In the genomic region with DNA sequence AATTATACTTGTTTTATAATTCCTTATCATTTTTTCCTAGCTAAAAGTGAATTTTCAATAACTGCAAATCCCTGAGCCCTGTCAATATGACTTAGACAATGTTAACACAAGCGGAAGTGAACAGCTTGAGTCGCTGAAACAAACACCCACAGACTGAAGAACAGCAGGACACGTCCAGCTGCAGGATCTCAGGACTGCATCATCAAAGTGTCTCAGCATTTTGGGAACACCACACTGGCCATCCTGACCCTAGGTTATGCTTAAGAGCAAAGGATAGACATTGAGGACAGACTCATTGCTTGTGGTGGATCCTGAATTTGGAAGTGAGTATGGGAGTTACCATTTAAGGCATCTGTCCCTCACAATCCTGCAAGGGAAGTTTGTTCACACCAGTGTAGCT, we compare ENCODE assay signal across 23 mouse cellular contexts. TPM values are rescaled to one million over a fixed set of nuclear protein-coding genes. Genes with fewer than 3 reads are reported as not detected.
DNase-seq lines count a peak whose midpoint lies in the region; ATAC-seq and TF ChIP-seq lines count a peak whose summit lies in the region.
"Had no signal": no experiment of that assay in that cellular context is flagged by ENCODE, and none has a peak within 500 bp of the region (broad histone marks: within the 10 kb centered on the region; RNA-seq: fewer than 3 reads in every experiment).

No protein-coding gene starts in this region.

- no peaks in the 10 kb centered on the region for H3K9me3 ChIP-seq in lung, embryonic 16.5 days (ENCODE audit: control insufficient read depth, low read length)
- H3K9me3 ChIP-seq: embryonic facial prominence, embryonic 15.5 days; forebrain, embryonic 10.5 days; limb, embryonic 12.5 days; liver, embryonic 12.5 days; neural tube, embryonic 12.5 days had no signal

- peak overlapping the region; percentile 6; the same call in 1 of the 2 replicates for H3K27ac ChIP-seq in kidney, adult 2 months (ENCODE audit: insufficient read depth, low read depth, low read length)
- H3K27ac ChIP-seq in lung, embryonic 16.5 days (ENCODE audit: low read length): no peak overlapping the region
- H3K27ac ChIP-seq: embryonic facial prominence, embryonic 15.5 days; forebrain, embryonic 10.5 days; limb, embryonic 12.5 days; liver, embryonic 12.5 days; macrophage; neural tube, embryonic 12.5 days had no signal

- H3K79me2 ChIP-seq in myocyte (ENCODE audit: control insufficient read depth, insufficient read depth): no peaks in the 10 kb centered on the region

- no peak overlapping the region for H3ac ChIP-seq in myocyte (ENCODE audit: control insufficient read depth, insufficient read length)

- no peak for TF ChIP-seq CTCF in kidney, adult 2 months (conservative IDR thresholded peaks at IDR 0.05; ENCODE audit: insufficient read depth, insufficient read length, low read depth, low read length)

- no peak for TF ChIP-seq POLR2A in kidney, adult 2 months (IDR thresholded peaks at IDR 0.05; ENCODE audit: low read depth, low read length)
- TF ChIP-seq POLR2A in myocyte (IDR thresholded peaks at IDR 0.05; ENCODE audit: insufficient read length, low read depth): no peak

- no peaks in the 10 kb centered on the region for H3K4me1 ChIP-seq in kidney, adult 2 months (ENCODE audit: control insufficient read depth, insufficient read depth, low read length)
- peaks cover 15% of the 10 kb centered on the region for H3K4me1 ChIP-seq in lung, embryonic 16.5 days (replicated peaks; ENCODE audit: control insufficient read depth, insufficient read depth, low read length)
- H3K4me1 ChIP-seq: embryonic facial prominence, embryonic 15.5 days; limb, embryonic 12.5 days; liver, embryonic 12.5 days had no signal

- H3K9ac ChIP-seq in lung, embryonic 16.5 days (ENCODE audit: low read length): no peak overlapping the region
- H3K9ac ChIP-seq: embryonic facial prominence, embryonic 15.5 days; forebrain, postnatal 0 days; limb, embryonic 12.5 days; liver, embryonic 12.5 days; neural tube, embryonic 12.5 days had no signal

- no peak overlapping the region for H3K4me2 ChIP-seq in lung, embryonic 16.5 days (ENCODE audit: low read depth, low read length)
- H3K4me2 ChIP-seq in myocyte (ENCODE audit: low read depth): peak overlapping the region; percentile 48
- H3K4me2 ChIP-seq: embryonic facial prominence, embryonic 15.5 days; limb, embryonic 12.5 days; liver, embryonic 12.5 days; midbrain, embryonic 11.5 days; neural tube, embryonic 12.5 days had no signal

- no peaks in the 10 kb centered on the region for H3K36me3 ChIP-seq in kidney, adult 2 months (ENCODE audit: control insufficient read depth, insufficient read depth, low read length)
- H3K36me3 ChIP-seq in lung, embryonic 16.5 days (ENCODE audit: control insufficient read depth, insufficient read depth, low read length): no peaks in the 10 kb centered on the region
- no peaks in the 10 kb centered on the region for H3K36me3 ChIP-seq in myocyte (ENCODE audit: control insufficient read depth, insufficient read depth)
- H3K36me3 ChIP-seq: embryonic facial prominence, embryonic 15.5 days; forebrain, embryonic 10.5 days; limb, embryonic 12.5 days; liver, embryonic 12.5 days; neural tube, embryonic 12.5 days had no signal

- DNase-seq in kidney, adult 2 months: peak; percentile 33
- DNase-seq in kidney, adult 9 months: no peak
- peak; percentile 38 for DNase-seq in retina, postnatal 1 day
- DNase-seq in retina, embryonic 14.5 days (ENCODE audit: low spot score): no peak
- DNase-seq in frontal cortex, postnatal 36 days (ENCODE audit: low spot score in 2 of 2): no peak
- DNase-seq in heart, postnatal 4 days: no peak
- DNase-seq: adrenal gland, postnatal 25 days; cerebellum, adult 18-20 months; cerebellum, postnatal 36 days; forebrain, postnatal 0 days had no signal

- no peaks in the 10 kb centered on the region for H3K27me3 ChIP-seq in kidney, adult 2 months (replicated peaks; ENCODE audit: control insufficient read depth, insufficient read depth, low read length)
- H3K27me3 ChIP-seq in lung, embryonic 16.5 days (ENCODE audit: control insufficient read depth, insufficient read depth, low read depth, low read length): no peaks in the 10 kb centered on the region
- H3K27me3 ChIP-seq in myocyte (ENCODE audit: control insufficient read depth, insufficient read depth, insufficient read length): no peaks in the 10 kb centered on the region
- H3K27me3 ChIP-seq: embryonic facial prominence, embryonic 15.5 days; limb, embryonic 12.5 days; liver, embryonic 12.5 days; neural tube, embryonic 12.5 days had no signal

- WGBS in kidney, adult 2 months: 59% methylated on average over 3 of the region's 3 CpGs
- WGBS in lung, embryonic 16.5 days: 49% methylated on average over 3 of the region's 3 CpGs

- ATAC-seq in lung, embryonic 16.5 days (ENCODE audit: low read depth): peak; percentile 72
- ATAC-seq: forebrain, postnatal 0 days; hindbrain, embryonic 16.5 days; intestine, embryonic 16.5 days; liver, embryonic 12.5 days had no signal

- H3K4me3 ChIP-seq in kidney, adult 2 months (ENCODE audit: insufficient read depth, low read depth, low read length): no peak overlapping the region
- H3K4me3 ChIP-seq in lung, embryonic 16.5 days (ENCODE audit: low read length): no peak overlapping the region
- H3K4me3 ChIP-seq in myocyte: no peak overlapping the region
- H3K4me3 ChIP-seq: embryonic facial prominence, embryonic 15.5 days; forebrain, embryonic 10.5 days; limb, embryonic 12.5 days; liver, embryonic 12.5 days; neural tube, embryonic 12.5 days had no signal

TF ChIP-seq in myocyte, 11 proteins besides CTCF, POLR2A, EP300 and RAD21:
- no peak for TF ChIP-seq POLR2AphosphoS2 (IDR thresholded peaks at IDR 0.05; ENCODE audit: insufficient read length, low read depth)
- no peak for TF ChIP-seq REST (IDR thresholded peaks at IDR 0.05; ENCODE audit: insufficient read depth, insufficient read length)
- no peak for TF ChIP-seq MYOG (IDR thresholded peaks at IDR 0.05; ENCODE audit: control insufficient read depth in 1 of 3, insufficient read depth in 1 of 3, insufficient read length in 2 of 3, low read depth in 2 of 3)
- no peak for TF ChIP-seq SRF (IDR thresholded peaks at IDR 0.05; ENCODE audit: control insufficient read depth, insufficient read length, low read depth)
- TF ChIP-seq MAX (IDR thresholded peaks at IDR 0.05; ENCODE audit: low read depth): no peak
- TF ChIP-seq TCF12 (IDR thresholded peaks at IDR 0.05; ENCODE audit: insufficient read depth, poor library complexity, severe bottlenecking): no peak
- TF ChIP-seq USF1 (IDR thresholded peaks at IDR 0.05; ENCODE audit: low read depth): no peak

RNA-seq across cellular contexts. Expression of a gene that starts 25.4 kb away (rescaled TPM):
- polyA plus RNA-seq in kidney, adult 2 months (2012; rRNA removed): 16.0 and 17.4 TPM in 2 replicates
- polyA plus RNA-seq in lung, embryonic 16.5 days (2015; fragmentation: Nextera tagmentation; extraction: Ambion mirVana): 3.3 and 3.6 TPM in 2 replicates
- 2.7 TPM for polyA plus RNA-seq in myocyte (2012; fragmentation: generic; extraction: Trizol)
- under 1 TPM; 0.14 to 0.20 TPM for total RNA-seq in heart, postnatal 4 days (2021)
- total RNA-seq: granulocyte monocyte progenitor cell, adult 5-6 weeks; hematopoietic stem cell, adult 5-6 weeks had no signal
- polyA plus RNA-seq: macrophage had no signal

Comparison
In these comparisons a context has a peak if more than half of its experiments do, and no peak if none do; other contexts are left out.
1. DNase-seq: peak in kidney, adult 2 months (single experiment) and retina, postnatal 1 day (single experiment); none in kidney, adult 9 months (single experiment), retina, embryonic 14.5 days (single experiment), frontal cortex, postnatal 36 days (0 of 2) and heart, postnatal 4 days (single experiment).